ENCODE assay signal across 7 mouse cellular contexts in the genomic region with DNA sequence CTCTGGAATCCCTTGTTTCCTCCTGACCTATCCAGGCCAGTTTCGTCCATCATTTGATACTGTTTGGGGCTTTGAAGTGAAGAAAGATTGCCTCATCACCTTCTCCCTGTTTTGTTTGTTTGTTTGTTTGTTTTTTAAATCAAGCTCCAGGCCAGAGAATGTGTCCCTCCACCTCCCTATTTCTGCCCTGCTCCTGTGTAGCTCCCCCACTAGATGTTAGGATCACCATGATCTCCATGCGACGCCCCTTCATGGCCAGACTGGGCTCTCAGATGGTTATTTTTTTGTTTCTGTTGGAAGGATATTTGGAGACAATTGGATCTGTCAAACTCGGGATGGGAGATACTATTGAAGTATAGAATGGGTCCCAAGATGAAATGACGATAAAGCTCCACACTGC. TPM values are rescaled to one million over a fixed set of nuclear protein-coding genes. Genes with fewer than 3 reads are reported as not detected.
DNase-seq lines count a peak whose midpoint lies in the region; ATAC-seq and TF ChIP-seq lines count a peak whose summit lies in the region.

A gene (plus strand): TSS at position 301 of the 400 bp plus-strand sequence.

- H3K4me1 ChIP-seq in thymus, adult 2 months (replicated peaks; ENCODE audit: control insufficient read depth, insufficient read depth, low read length), result peaks cover 31% of the 10 kb centered on the region
- H3K4me1 ChIP-seq in forebrain, embryonic 12.5 days, result peaks cover 21% of the 10 kb centered on the region
- peaks cover 10% of the 10 kb centered on the region; the same call in 1 of the 2 replicates for H3K4me1 ChIP-seq in intestine, embryonic 14.5 days (replicated peaks; ENCODE audit: control insufficient read depth, insufficient read depth, low read length)

- ATAC-seq in forebrain, embryonic 12.5 days (ENCODE audit: low FRiP score), result no peak
- no peak for ATAC-seq in intestine, embryonic 14.5 days (replicated peaks; ENCODE audit: low FRiP score, low TSS enrichment, low read depth)
- ATAC-seq in monocyte, adult 5-6 weeks (replicated peaks; ENCODE audit: insufficient number of reproducible peaks, low FRiP score, low TSS enrichment, poor library complexity, severe bottlenecking), result no peak

- peaks cover 15% of the 10 kb centered on the region; the same call in 1 of the 2 replicates for H3K27me3 ChIP-seq in thymus, adult 2 months (ENCODE audit: control insufficient read depth, insufficient read depth, low read length)
- peaks cover 56% of the 10 kb centered on the region for H3K27me3 ChIP-seq in forebrain, embryonic 12.5 days
- peaks cover 5% of the 10 kb centered on the region; the same call in 1 of the 2 replicates for H3K27me3 ChIP-seq in intestine, embryonic 14.5 days (replicated peaks; ENCODE audit: control insufficient read depth, insufficient read depth, low read length)

- TF ChIP-seq CTCF in thymus, adult 2 months (IDR thresholded peaks at IDR 0.05; ENCODE audit: borderline replicate concordance, control insufficient read depth, extremely low read depth, insufficient read depth, low read length, poor library complexity), result no peak

- H3K9ac ChIP-seq in forebrain, embryonic 12.5 days, result peak within 1 kb of the TSS; percentile 63
- H3K9ac ChIP-seq in intestine, embryonic 14.5 days (ENCODE audit: low read length), result peak within 1 kb of the TSS; percentile 57

- no peaks in the 10 kb centered on the region for H3K36me3 ChIP-seq in thymus, adult 2 months (ENCODE audit: control insufficient read depth, insufficient read depth, low read length)
- H3K36me3 ChIP-seq in forebrain, embryonic 12.5 days (replicated peaks), result no peaks in the 10 kb centered on the region
- H3K36me3 ChIP-seq in intestine, embryonic 14.5 days (ENCODE audit: control insufficient read depth, insufficient read depth, low read length), result no peaks in the 10 kb centered on the region

- H3K9me3 ChIP-seq in forebrain, embryonic 12.5 days, result no peaks in the 10 kb centered on the region
- no peaks in the 10 kb centered on the region for H3K9me3 ChIP-seq in intestine, embryonic 14.5 days (ENCODE audit: control insufficient read depth, low read length)

- H3K27ac ChIP-seq in thymus, adult 2 months (ENCODE audit: control insufficient read depth, insufficient read depth, low read length), result no peak within 1 kb of the TSS
- H3K27ac ChIP-seq in forebrain, embryonic 12.5 days, result no peak within 1 kb of the TSS
- peak within 1 kb of the TSS; percentile 30; the same call in 1 of the 2 replicates for H3K27ac ChIP-seq in intestine, embryonic 14.5 days (ENCODE audit: low read depth)

- no peak for TF ChIP-seq POLR2A in thymus, adult 2 months (IDR thresholded peaks at IDR 0.05; ENCODE audit: control insufficient read depth, extremely low read depth, insufficient read depth, low read length, poor library complexity)

- DNase-seq in thymus, adult 2 months, result no peak
- DNase-seq in thymus, postnatal 4 days, result no peak
- no peak for DNase-seq in intestine, embryonic 14.5 days (ENCODE audit: low spot score)
- DNase-seq in cerebellum, adult 11 months, result no peak
- DNase-seq in kidney, postnatal 25 days, result no peak

- H3K4me2 ChIP-seq in forebrain, embryonic 12.5 days, result peak within 1 kb of the TSS; percentile 100
- peak within 1 kb of the TSS; percentile 88 for H3K4me2 ChIP-seq in intestine, embryonic 14.5 days (ENCODE audit: low read length)

- WGBS in thymus, adult 2 months, result 93% methylated on average over 5 of the region's 5 CpGs
- 86% methylated on average over 5 of the region's 5 CpGs for WGBS in forebrain, embryonic 12.5 days
- 85% methylated on average over 5 of the region's 5 CpGs for WGBS in intestine, embryonic 14.5 days

- peak within 1 kb of the TSS; percentile 41 for H3K4me3 ChIP-seq in thymus, adult 2 months (ENCODE audit: control insufficient read depth, insufficient read depth, low read length)
- peak within 1 kb of the TSS; percentile 64 for H3K4me3 ChIP-seq in forebrain, embryonic 12.5 days (replicated peaks)
- H3K4me3 ChIP-seq in intestine, embryonic 14.5 days (ENCODE audit: low read depth, low read length), result peak within 1 kb of the TSS; percentile 71

RNA-seq across cellular contexts. Expression of the gene that starts here (rescaled TPM):
- 15.2 and 17.6 TPM in 2 replicates for polyA plus RNA-seq in thymus, adult 2 months (2012; rRNA removed)
- 2.1 and 3.2 TPM in 2 replicates for polyA plus RNA-seq in forebrain, embryonic 12.5 days (2016; fragmentation: Nextera tagmentation; extraction: Ambion mirVana)
- 24.7 and 29.4 TPM in 2 replicates for polyA plus RNA-seq in intestine, embryonic 14.5 days (2014; fragmentation: Nextera tagmentation; extraction: Ambion mirVana)
- 262 to 469 TPM (median 399 TPM) in 3 replicates for total RNA-seq in monocyte, adult 5-6 weeks (2017)
